Mouse (Mus musculus): ENCODE measurements around the gene Atxn1. TPM values are rescaled to one million over a fixed set of nuclear protein-coding genes. Genes with fewer than 3 reads are reported as not detected.

Atxn1 gene
- polyA plus RNA-seq, 1 experiment, result 12.4 TPM

DNA sequence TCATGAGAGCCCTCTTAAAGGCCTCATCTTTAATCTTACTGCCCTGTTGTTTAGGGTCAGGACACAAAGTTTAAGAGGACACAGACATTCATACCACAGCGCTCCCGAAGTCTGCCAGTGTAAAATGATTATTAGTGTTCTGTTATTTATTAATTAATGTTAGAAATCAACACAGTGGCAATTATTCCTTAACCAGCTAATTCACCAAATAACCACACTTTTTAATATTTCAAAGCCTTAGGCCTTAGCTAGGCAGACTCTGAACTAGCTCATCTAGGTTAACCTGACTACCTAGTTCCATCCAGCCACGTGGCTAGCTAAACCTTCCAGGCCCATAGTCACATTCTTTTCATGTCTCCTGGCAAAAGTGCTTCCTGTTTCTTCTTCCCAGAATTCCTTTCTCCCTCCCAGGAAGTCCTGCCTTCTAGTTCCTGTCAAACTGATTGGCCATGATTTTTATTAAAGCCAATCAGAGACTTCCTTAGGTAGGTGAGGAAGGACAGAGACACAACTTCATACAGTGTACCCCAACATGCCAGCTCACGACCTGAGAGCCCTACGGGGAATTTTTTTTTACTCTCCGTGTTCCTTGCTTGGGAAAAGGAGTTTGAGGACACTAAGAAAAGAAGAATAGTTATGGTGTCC lies 439.9 kb downstream of the Atxn1 start:
- DNase-seq (ENCODE audit: low spot score), result no peak

DNA sequence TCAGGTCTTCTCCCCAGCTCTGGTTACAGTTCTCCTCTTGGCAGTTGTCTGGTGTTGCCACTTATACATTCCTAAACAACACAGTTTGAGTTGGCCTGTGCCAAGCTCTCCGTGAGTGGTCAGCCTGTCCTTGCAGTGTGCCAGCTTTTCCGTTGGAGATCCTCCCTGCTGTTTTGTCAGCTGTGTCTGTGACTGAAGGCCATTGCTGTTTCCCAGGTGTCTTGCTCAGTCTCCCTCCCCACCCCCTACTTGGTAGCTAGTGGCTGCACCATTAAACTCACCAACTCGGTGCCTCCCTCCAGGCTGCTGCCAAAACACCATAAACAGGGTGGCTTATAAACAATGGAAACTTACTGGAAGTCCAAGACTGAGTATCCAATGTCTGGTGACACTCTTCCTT lies 440.5 kb downstream of the Atxn1 start:
- DNase-seq (ENCODE audit: low spot score), result no peak

GRCm38 (mm10) chr13:45516501-45517393 lies 448.1 kb downstream of the Atxn1 start:
- DNase-seq (ENCODE audit: low spot score), result no peak

- no peak for DNase-seq (ENCODE audit: low spot score)
Observed at GRCm38 (mm10) chr13:45514832-45515422, 449.9 kb downstream of the Atxn1 start.

GRCm38 (mm10) chr13:45514115-45514514 lies 450.7 kb downstream of the Atxn1 start:
- DNase-seq (ENCODE audit: low spot score), result no peak

DNA sequence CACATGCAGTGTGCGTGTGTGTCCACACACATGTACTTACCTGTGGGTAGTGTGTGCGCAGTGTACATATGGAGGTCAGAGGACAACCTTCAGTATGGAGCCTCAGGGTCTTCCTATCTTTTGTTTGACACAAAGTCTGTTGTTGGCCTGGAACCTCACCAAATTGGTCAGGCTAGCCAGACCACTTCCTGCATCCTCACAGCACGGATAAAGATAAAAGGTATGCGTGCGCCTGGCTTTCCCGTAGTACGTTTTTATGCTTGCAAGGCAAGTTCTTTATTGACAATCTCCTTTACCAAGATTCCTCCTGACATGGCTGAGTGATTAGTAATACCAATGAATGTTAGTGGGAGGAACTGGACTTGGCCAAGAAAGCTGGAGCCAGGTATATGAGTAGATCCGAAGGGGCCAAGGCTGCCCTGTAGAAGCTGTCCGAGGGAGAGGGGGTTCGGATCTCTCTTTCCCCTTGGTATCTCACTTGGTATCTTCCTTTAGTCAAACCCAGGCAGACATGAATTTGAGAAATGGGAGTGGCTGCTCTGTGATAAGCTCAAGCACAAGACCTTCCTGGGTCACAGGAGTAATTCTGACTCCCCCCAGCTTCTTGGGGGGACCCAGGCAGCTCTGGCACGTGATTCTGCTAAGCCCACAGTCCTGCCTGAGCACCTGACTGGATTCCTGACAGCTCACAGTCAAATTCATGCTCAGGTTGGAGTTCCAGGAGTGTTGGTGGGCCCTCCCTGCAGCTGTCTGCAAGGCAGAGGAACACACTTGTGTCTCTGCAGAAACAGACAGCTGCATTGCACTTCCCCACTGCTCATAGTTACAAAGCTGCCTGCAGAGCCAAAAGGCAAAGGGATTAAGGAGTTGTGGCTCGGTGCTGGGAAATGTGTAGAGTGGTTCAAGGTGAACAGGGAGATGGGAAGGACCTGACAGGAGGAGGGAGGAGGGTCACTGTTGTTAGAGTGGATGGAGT lies 451.5 kb downstream of the Atxn1 start:
- DNase-seq (ENCODE audit: low spot score), result no peak

DNA sequence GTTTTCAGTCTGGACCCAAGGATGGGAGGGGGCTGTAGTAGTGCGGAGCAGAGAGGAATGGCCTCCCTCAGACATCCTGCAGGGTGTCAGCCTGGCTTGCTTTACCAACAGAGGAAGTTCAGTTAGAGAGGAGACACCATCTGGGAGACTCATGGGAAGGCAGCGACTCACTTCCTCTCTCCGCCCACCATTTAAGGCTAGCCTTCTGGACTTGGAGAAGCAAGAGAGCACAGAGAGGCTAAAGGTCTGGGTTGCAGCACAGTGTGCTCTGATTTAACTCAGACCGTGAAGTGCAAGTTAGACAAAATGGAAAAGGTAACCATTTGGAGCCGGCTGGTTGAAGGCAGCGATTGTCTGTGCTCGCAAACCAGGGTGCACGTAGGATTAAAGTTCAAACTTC lies 452.3 kb downstream of the Atxn1 start:
- no peak for DNase-seq (ENCODE audit: low spot score)

DNA sequence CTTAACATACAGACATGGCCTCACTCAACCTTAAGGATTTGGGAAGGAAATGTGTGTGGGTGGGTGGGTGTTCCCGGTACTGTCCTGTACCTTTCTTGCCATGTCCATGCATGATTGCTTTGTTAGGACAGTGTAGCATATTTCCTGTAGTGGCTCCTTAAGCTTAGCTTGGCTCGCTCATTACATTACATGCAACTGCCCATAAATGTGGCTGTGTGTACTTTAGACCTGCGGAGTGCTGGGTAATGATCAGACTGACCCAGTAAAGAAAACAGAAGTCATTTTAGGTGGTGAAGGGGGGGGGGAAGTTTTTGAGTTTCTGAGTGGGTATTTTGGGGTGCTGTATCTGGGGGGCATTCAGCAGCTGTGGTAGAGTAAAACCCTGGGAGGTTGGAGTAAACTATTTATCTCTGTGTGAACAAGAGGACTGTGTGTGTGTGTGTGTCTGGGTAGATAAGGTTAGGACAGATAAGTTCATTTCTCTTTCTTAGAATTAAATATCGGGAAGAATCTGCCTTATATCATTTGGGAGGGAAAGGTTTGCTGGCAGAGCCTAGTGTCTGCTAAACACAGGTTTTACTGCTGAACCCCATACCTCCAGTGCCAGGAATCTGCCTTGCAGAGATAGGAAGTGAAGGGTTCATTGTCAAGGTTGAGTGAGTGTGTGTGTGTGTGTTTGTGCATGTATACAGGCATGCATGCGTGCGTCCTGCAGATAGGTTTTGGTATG lies 452.9 kb downstream of the Atxn1 start:
- DNase-seq (ENCODE audit: low spot score), result no peak

DNA sequence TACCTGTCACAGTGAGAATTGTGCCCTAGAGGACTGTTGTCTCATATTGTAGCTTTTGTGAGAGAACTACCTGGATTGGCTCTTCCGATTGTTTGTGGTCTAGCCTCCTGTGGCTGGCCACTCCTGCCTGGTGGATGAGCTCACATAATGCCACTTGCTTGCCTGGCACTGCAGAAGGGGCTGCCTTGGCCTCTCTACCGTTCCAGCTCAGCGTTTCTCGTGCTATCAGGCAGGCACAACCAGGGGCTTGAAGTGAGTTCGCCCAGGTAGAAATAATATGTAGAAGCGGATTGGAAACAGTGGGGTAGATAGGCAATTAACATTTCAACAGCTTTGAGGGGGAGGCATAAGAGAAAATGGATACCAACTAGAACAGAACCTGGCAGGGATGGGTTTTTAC lies 455.4 kb downstream of the Atxn1 start:
- no peak for DNase-seq (ENCODE audit: low spot score)

DNA sequence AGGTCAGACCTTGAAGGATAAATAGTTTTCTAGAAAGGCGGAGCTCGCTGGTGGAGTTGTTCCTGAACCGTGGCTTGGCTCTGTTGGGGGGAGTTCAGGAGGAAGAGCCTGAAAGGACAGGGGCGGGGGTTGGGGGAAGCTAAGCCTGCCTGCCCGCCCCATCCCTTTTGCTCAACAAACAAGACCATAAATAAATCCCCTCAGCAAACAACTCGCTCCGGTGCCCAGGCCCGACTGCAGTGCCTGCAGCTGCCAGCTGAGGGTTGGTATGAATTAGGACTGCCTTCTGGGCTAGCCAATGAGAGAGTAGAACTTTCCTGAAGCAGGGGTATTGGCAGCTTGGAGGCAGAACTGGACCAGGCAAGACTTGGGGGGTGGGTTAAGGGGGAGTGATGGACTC lies 456.3 kb downstream of the Atxn1 start:
- DNase-seq (ENCODE audit: low spot score), result no peak

GRCm38 (mm10) chr13:45507274-45508229 lies 457.3 kb downstream of the Atxn1 start, which contains the start of gene Gmpr:
Gene Gmpr (plus strand): TSS chr13:45507444.
- DNase-seq (ENCODE audit: low spot score), result peak; percentile 58

DNA sequence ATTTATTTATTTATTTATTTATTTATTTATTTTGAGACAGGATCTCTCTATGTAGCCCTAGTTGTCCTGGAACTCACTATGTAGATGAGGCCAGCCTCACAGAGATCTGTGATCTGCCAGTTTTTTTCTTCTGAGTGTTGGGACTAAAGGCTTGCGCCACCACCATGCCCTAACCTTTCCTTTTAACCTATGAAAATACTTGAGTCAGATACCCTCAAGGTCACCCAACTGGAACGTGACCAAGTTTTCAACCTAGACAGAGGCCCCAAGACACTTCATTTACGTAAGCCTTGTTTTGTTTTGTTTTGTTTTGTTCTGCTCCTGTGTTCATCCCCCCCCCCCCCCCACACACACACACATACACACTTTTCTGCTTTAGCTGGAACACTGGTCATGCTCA lies 459.3 kb downstream of the Atxn1 start:
- DNase-seq (ENCODE audit: low spot score), result no peak

DNA sequence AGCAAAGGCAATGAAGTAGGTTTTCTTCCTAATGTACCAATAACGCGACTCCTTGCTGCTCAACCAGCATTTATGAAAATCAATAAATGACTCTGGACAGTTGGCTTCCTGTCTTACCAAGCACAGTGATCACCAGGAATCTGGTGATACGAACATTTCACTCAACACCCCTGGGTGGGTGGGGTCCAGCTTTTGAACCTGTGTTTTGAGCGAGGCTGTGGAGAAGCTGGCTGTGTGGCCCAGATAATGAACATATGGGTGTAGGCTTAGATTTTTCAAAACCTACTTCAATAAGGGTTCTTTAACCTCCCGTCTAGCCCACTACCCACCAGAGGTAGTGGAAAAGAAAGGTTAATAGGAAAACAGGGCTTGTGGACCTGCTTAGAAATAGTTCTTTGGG lies 462.0 kb downstream of the Atxn1 start:
- no peak for DNase-seq (ENCODE audit: low spot score)

GRCm38 (mm10) chr13:45499906-45500305 lies 464.9 kb downstream of the Atxn1 start:
- DNase-seq (ENCODE audit: low spot score), result no peak
